Mouse (Mus musculus): ENCODE data around the gene Gprasp1.
"Not testable (repeated sequence)": the region's sequence is repeated elsewhere in the genome, so short reads cannot be mapped to it uniquely, and the experiment has no call there.

The Gprasp1 gene

GRCm38 (mm10) chrX:135837896-135838295, 95.4 kb downstream of the Gprasp1 start:
- DNase-seq (ENCODE audit: low spot score) = no peak

DNA sequence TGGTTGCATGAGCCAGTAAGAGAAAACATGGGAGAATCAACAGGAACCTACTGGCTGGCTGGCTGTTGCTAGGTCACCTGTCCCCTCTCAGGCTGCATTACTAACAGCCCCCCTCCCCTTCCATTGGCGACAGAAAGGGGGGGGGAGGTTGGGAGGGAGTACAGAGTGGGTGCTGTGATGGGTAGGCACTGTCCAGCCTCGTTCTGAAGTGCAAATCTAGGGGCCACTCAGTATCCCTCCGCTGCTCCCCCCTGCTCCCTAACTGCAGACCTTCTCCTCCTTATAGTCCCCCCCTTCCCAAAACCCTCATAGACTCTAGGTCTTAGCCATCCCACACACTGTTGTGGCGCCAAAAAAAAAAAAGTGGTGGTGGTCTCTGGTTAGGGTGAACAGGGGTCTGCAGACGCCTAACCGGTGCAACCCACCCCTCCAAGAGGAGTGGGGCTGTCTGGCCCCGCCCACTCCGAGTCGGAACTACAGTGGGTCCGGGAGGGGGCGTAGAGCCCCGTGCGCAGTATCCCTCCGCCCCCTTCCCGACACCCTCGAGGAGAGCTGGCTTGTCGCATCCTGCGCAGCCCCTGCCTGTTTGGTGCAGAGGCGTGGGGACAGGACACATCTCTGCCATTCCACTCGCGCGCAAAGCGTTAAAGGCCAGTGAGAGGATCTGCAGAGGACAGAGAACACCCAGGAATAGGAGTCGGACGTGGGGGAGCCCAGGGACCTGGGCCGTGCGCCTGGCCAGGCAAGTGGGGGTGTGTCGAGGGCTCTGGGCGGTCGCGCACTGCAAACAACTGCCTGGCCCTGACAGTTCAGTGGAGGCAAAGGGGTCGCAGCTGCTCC, 96.2 kb downstream of the Gprasp1 start, which contains the start of gene Gprasp2:
TSS of gene Gprasp2 (plus strand) at position 514 of the 840 bp plus-strand sequence.
- peak; percentile 19 for DNase-seq (ENCODE audit: low spot score)

GRCm38 (mm10) chrX:135839397-135840391, 97.2 kb downstream of the Gprasp1 start:
- not testable (repeated sequence) for DNase-seq (ENCODE audit: low spot score)
